Mouse (Mus musculus): ENCODE measurements around the gene Heatr4. TPM values are rescaled to one million over a fixed set of nuclear protein-coding genes. Genes with fewer than 3 reads are reported as not detected.

The Heatr4 gene
- total RNA-seq (2023) = not detected in 4 replicates

GRCm38 (mm10) chr12:83984752-83985151 is at the start of gene Heatr4:
Heatr4 (minus strand) TSS chr12:83984852.

GRCm38 (mm10) chr12:84009171-84009965 is 24.7 kb upstream of the Heatr4 start, which contains the start of gene Acot1:
Acot1 (plus strand) TSS chr12:84009490.

GRCm38 (mm10) chr12:83987583-83988441 is 3.2 kb upstream of the Heatr4 start, which contains the start of gene Acot2:
Acot2 (plus strand) TSS chr12:83987861.

GRCm38 (mm10) chr12:83950493-83950839 is 34.2 kb downstream of the Heatr4 start, which contains the start of gene Riox1:
Riox1 (plus strand) TSS chr12:83950608.

GRCm38 (mm10) chr12:83921535-83922381 is 62.9 kb downstream of the Heatr4 start, which contains the start of gene Numb:
Numb (minus strand) TSS chr12:83921934.

Other genes with a start within 250 kb of the Heatr4 start
- gene Papln, start 221.2 kb downstream of the Heatr4 start, total RNA-seq (2023) = 1.3 to 2.1 TPM (median 1.5 TPM) in 4 replicates
- 33.8 to 49.4 TPM (median 41.0 TPM) in 4 replicates for gene Numb, start 62.9 kb downstream of the Heatr4 start, total RNA-seq (2023)
- gene Riox1, start 34.2 kb downstream of the Heatr4 start, total RNA-seq (2023) = 13.6 to 16.7 TPM (median 14.8 TPM) in 4 replicates
- 30.2 to 37.5 TPM (median 33.8 TPM) in 4 replicates for gene Acot2, start 3.0 kb upstream of the Heatr4 start, total RNA-seq (2023)
- gene Acot1, start 24.6 kb upstream of the Heatr4 start, total RNA-seq (2023) = 1.4 to 7.7 TPM (median 1.8 TPM) in 4 replicates
- not detected in 4 replicates for gene Acot4, start 53.5 kb upstream of the Heatr4 start, total RNA-seq (2023)
- not detected in 4 replicates for gene Gm49366, start 54.1 kb upstream of the Heatr4 start, total RNA-seq (2023)
- not detected in 4 replicates for gene Acot3, start 67.3 kb upstream of the Heatr4 start, total RNA-seq (2023)
- gene Acot5, start 84.5 kb upstream of the Heatr4 start, total RNA-seq (2023) = not detected in 4 replicates
- 0.63 to 1.5 TPM (median 0.93 TPM) in 4 replicates for gene Acot6, start 115.8 kb upstream of the Heatr4 start, total RNA-seq (2023)
- 0.58 to 0.78 TPM (median 0.69 TPM) in 4 replicates for gene Dnal1, start 129.5 kb upstream of the Heatr4 start, total RNA-seq (2023)
- 14.7 to 16.3 TPM (median 15.6 TPM) in 4 replicates for gene Pnma1, start 163.6 kb upstream of the Heatr4 start, total RNA-seq (2023)
- 208 to 233 TPM (median 223 TPM) in 4 replicates for gene Elmsan1, start 234.0 kb upstream of the Heatr4 start, total RNA-seq (2023)

Measured in B cell, adult 62 days (primary cell).